Mouse (Mus musculus): ENCODE data around the gene Clec2d. TPM values are rescaled to one million over a fixed set of nuclear protein-coding genes. Genes with fewer than 3 reads are reported as not detected.
"Not testable (repeated sequence)": the region's sequence is repeated elsewhere in the genome, so short reads cannot be mapped to it uniquely, and the experiment has no call there.

Gene Clec2d
- total RNA-seq (2022) = 10 to 100 TPM; 38.2 to 55.3 (median 41.8) TPM

- peak; percentile 76 for DNase-seq
These were observed at the start of gene Clec2d for GRCm38 (mm10) chr6:129180403-129181169. Gene Clec2d (plus strand): TSS chr6:129180615.

DNA sequence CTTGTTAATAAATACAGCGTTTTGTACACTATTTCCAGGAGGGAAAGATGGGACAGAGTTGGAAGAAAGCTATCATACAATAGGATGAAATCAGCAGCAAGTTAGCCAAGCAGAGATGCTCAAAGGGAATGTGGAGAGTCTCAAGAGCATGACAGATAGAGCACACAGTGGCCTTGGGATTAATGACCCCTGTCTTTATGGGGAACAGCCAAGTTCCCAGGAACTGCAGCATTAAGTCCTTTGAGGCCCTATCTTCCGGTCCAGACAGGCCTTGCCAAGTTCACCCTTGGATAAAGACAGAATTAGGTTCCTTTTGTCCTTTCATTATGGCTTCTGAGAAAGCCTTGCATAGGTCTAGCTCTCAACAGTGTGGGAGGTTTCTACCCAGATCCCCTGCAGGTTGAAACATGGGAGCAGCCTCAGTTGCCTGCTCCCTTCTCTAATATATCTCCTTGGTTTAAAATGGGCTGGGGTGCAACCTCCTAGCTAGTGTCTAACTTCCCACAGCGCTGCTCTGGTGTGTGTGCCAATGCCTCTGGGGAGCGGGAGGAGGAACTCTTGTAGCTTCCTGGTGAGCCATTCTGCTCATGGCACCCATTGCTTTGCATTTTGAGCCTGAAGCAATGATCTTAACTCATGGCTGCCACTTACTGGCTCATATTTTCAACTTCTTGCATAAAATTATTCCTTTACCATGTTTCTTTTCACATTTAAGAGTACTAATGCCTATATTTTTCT, 47.6 kb upstream of the Clec2d start:
- DNase-seq = no peak

DNA sequence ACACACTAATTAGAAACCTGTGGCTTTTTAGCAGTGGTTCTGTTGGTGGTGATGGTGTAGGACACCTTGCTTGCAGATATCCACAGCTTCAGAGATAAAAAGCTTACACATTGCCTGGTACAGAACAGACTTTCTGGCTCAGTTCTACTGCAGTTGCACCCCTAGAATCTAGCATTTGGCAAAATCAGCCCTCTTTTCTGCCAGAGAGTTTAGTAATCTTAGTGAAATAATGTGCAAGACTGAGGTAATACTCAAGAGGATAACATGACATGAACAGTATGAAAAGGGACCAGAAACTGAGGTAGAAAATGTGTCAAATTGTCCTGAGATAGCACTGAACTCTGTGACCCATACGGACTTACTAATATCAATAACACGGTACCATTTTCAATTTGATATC, 33.6 kb upstream of the Clec2d start:
- no peak for DNase-seq

GRCm38 (mm10) chr6:129160103-129160502, 20.3 kb upstream of the Clec2d start:
- peak; percentile 4 for DNase-seq

DNA sequence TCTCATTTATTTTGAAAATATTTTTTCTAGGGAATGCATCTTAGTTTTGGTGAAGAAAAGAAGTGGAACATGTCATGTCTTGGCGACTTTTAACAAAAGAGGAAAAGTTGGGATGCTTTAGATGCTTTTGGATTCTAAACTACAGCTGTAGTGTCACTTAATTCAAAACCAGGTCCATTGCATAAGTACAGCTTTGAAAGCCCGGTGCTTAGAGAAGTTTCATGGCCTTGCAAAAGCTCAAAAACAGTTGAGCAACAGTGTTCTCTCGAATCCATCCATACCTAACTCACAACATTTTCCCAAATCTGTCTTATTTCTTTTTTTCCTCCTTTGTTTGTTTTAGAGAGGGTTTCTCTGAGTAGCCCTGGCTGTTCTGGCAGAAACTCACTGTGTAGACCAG, 19.3 kb upstream of the Clec2d start:
- DNase-seq = no peak

GRCm38 (mm10) chr6:129161951-129162350, 18.5 kb upstream of the Clec2d start:
- DNase-seq = no peak

- DNase-seq = no peak
These were observed 17.7 kb upstream of the Clec2d start for GRCm38 (mm10) chr6:129162587-129163159.

GRCm38 (mm10) chr6:129163606-129164005, 16.8 kb upstream of the Clec2d start:
- no peak for DNase-seq

- no peak for DNase-seq
These were observed 9.5 kb upstream of the Clec2d start for GRCm38 (mm10) chr6:129170925-129171324.

DNA sequence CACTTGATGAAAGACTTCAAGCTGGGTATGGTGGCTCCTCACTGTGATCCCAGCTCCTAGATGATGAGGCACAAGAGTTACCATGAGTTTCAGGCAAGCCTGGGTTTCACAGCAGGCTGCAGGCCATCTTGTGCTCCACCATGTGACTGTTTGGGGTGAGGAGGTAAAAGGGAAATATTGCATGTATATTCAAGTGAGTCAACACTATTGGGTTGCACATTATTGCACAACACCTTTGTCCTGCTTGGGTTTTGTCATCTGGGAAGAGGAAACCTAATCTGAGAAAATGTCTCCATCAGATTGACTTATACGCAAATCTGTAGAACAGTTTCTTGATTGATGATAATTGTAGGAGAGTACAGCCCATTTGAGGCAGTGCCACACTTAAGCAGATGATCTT, 8.7 kb upstream of the Clec2d start:
- no peak for DNase-seq

GRCm38 (mm10) chr6:129174836-129175235, 5.6 kb upstream of the Clec2d start:
- no peak for DNase-seq

- DNase-seq = no peak
These were observed 4.8 kb upstream of the Clec2d start for GRCm38 (mm10) chr6:129175612-129176011.

- no peak for DNase-seq
These were observed 3.8 kb upstream of the Clec2d start for GRCm38 (mm10) chr6:129176621-129177020.

DNA sequence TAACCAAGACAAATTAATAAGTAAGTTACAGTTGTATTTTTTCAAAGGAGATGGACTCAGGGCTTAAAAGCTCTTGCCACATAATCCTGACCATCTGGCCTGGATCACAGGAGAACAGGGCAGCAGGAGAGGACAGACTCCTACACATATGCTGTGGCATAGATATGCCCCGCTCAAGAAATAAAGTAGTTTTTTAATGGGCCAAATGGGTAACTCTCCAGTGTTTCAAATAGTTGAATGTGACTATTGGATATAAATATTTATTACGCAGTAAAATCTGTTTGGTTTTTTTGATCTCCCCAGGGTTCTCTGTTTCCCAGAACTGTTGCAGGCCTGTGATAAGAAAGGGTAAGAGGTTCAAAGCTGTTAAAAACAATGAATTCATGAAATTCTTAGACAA, 1.1 kb upstream of the Clec2d start:
- no peak for DNase-seq

- DNase-seq = not testable (repeated sequence)
These were observed 584 bp upstream of the Clec2d start for GRCm38 (mm10) chr6:129179831-129180230.

DNA sequence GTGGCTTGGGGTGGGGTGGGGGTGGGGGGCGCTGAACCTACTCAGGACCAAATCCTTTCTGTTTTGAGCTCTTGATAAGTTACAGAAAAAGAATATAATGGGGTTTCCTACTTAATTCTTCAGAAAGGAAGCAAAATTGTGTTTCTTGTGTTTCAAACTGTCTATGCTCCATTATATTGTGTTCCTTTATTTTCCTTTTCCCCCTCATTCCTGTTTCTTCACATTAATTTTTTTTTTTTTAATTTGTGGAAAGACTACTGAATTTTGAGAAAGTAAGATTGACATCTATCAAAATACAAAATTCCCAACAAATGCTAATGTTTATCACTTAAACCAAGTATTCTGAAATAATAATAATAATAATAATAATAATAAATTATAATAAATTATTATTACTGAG, 834 bp downstream of the Clec2d start:
- no peak for DNase-seq

- no peak for DNase-seq
These were observed 1.3 kb downstream of the Clec2d start for GRCm38 (mm10) chr6:129181683-129182082.

GRCm38 (mm10) chr6:129182518-129182917, 2.1 kb downstream of the Clec2d start:
- no peak for DNase-seq

GRCm38 (mm10) chr6:129184001-129184400, 3.6 kb downstream of the Clec2d start:
- DNase-seq = not testable (repeated sequence)

DNA sequence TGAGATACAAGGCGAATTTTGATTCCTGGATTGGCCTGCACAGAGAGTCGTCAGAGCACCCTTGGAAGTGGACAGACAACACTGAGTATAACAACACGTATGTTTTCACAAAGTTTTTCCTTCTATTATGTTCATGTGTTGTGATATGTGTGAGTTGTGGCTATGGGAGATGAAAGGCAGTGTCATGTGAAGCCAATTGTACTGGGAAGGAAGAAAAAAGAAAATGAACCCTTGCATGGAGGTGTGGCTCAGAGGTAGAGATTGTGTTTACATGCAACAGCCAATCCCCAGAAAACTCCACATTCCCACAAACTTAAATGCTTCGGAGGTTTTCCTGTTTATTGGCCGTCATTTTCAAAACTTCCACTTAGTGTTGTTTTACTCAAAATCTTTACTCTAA, 4.4 kb downstream of the Clec2d start:
- DNase-seq = no peak

- no peak for DNase-seq
These were observed 5.6 kb downstream of the Clec2d start for GRCm38 (mm10) chr6:129186022-129186421.

DNA sequence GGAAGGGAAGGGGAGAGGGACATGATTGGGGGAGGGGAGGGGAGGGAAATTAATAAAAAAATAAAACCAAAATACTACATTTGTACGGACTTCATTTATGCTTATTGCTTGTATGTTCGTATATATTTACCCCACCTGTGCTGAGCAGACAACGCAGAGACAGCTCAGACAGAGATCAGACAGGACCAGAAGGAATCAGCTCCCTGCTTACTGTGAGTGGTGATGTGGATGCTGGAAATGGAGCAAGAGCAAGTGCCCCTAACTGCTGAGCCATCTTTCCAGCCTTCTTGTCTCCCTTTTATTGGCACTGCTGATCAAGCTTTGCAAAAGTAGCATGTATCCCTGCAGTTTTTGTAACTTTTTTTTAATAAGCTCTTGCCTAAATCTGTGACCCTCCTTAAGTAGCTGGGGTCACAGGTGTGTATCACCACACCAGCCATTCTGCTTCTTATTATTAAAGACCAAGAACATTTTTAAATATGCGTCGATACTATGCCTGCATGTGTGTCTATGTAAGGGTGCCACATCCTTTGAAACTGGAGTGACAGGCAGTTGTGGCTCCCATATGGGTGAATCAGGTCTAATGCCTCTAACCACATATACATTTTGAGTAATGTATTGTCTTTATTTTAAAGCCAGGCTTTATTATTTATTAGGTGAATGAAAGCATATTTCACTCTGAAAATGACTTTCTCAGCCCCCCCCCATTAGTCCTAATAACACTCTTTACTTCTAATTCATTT, 6.2 kb downstream of the Clec2d start:
- DNase-seq = no peak

- no peak for DNase-seq
These were observed 6.8 kb downstream of the Clec2d start for GRCm38 (mm10) chr6:129187200-129187651.
